Mouse (Mus musculus): ENCODE data around the gene Krtap10-10. TPM values are rescaled to one million over a fixed set of nuclear protein-coding genes. Genes with fewer than 3 reads are reported as not detected.
A peak's percentile ranks its signal among the peaks of the same experiment; 100 is the strongest.
"Not testable (repeated sequence)": the region's sequence is repeated elsewhere in the genome, so short reads cannot be mapped to it uniquely, and the experiment has no call there.

The Krtap10-10 gene
- not detected in 2 replicates for polyA plus RNA-seq (2014; fragmentation: Nextera tagmentation; extraction: Ambion mirVana)

DNA sequence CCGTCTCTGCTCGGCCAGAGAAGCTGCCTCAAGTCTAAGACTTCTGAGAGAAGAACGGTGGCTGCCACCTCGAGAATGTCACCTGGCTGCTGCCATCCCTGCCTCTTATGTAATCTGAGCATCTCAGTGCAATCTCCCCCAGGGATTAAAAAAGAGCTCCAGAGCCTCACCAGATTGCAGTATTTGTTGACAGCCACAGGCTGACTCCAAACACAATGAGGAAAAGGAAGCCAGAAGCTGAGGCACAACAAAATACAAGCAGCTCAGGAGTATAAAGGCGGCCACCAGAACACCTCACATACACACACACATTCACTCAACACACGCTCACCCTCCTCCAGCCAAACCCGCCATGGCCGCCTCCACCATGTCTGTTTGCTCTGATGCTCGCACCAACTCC is at the start of gene Krtap10-10:
Krtap10-10 (plus strand) TSS at position 301 of the 400 bp plus-strand sequence.
- DNase-seq (ENCODE audit: low spot score) (no peak), ATAC-seq (replicated peaks; ENCODE audit: low FRiP score) (no peak)
- no peak within 1 kb of the TSS for H3K9ac ChIP-seq (ENCODE audit: low read length)
- H3K27ac ChIP-seq (ENCODE audit: low read depth, low read length), result no peak within 1 kb of the TSS
- H3K4me1 ChIP-seq (replicated peaks; ENCODE audit: control insufficient read depth, insufficient read depth, low read length), result no peaks in the 10 kb centered on the region
- 62% methylated on average over 7 of the region's 9 CpGs for WGBS
- no peaks in the 10 kb centered on the region for H3K27me3 ChIP-seq (ENCODE audit: control insufficient read depth, insufficient read depth, low read length)
- H3K36me3 ChIP-seq (ENCODE audit: control insufficient read depth, insufficient read depth, low read length), result no peaks in the 10 kb centered on the region
- H3K4me3 ChIP-seq (ENCODE audit: low read depth, low read length), result no peak within 1 kb of the TSS
- H3K9me3 ChIP-seq (ENCODE audit: control insufficient read depth, low read length), result no peaks in the 10 kb centered on the region
- no peak within 1 kb of the TSS for H3K4me2 ChIP-seq (ENCODE audit: low read depth, low read length, severe bottlenecking)

DNA sequence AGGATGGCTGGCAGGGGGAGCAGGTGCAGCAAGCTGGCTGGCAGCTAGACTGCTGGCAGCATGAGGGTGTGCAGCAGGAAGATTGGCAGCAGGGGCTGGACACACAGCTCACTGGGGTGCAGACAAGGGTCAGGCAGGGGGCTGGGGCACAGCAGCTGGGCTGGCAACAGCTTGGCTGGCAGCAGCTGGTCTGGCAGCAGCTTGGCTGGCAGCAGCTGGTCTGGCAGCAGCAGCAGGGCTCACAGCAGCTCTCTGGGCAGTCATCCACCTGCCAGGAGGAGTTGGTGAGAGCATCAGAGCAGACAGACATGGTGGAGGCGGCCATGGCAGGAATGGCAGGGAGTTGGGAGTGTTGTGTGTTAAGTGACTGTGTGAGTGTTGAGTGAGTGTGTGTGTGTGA is 47.9 kb upstream of the Krtap10-10 start, which contains the start of gene Gm7137:
Gm7137 (minus strand) TSS at position 325 of the 400 bp plus-strand sequence.
- 75% methylated on average over 1 of the region's 1 CpGs for WGBS
- not testable (repeated sequence) for H3K9me3 ChIP-seq (ENCODE audit: control insufficient read depth, low read length); H3K4me1 ChIP-seq (replicated peaks; ENCODE audit: control insufficient read depth, insufficient read depth, low read length); H3K27me3 ChIP-seq (ENCODE audit: control insufficient read depth, insufficient read depth, low read length); H3K36me3 ChIP-seq (ENCODE audit: control insufficient read depth, insufficient read depth, low read length); H3K4me3 ChIP-seq (ENCODE audit: low read depth, low read length); H3K9ac ChIP-seq (ENCODE audit: low read length); DNase-seq (ENCODE audit: low spot score); H3K4me2 ChIP-seq (ENCODE audit: low read depth, low read length, severe bottlenecking); ATAC-seq (replicated peaks; ENCODE audit: low FRiP score); H3K27ac ChIP-seq (ENCODE audit: low read depth, low read length)

DNA sequence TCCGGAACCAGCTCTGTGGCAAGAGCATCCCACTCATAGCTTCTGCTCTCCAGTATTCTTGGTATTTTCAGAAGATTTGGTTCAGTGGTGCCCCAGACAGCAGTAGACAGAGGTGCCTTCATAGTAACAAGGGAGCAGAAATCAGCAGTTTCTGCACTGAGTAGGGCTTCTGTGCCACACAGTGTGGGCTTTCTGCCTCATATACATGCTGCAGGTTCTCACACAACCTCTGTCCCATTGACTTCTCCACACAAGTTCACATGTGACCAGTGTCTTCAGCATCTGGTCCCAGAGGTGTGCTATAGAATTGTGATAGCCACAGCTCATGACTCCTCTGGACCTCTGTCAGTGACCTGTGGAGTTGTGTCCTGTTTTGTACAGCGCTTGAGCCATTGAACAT is 47.1 kb upstream of the Krtap10-10 start:
- H3K9ac ChIP-seq (ENCODE audit: low read length), result no peak overlapping the region
- H3K4me1 ChIP-seq (replicated peaks; ENCODE audit: control insufficient read depth, insufficient read depth, low read length), result no peaks in the 10 kb centered on the region
- no peak overlapping the region for H3K4me2 ChIP-seq (ENCODE audit: low read depth, low read length, severe bottlenecking)
- no peak overlapping the region for H3K27ac ChIP-seq (ENCODE audit: low read depth, low read length)
- 83% methylated on average over 2 of the region's 2 CpGs for WGBS
- ATAC-seq (replicated peaks; ENCODE audit: low FRiP score) (no peak), DNase-seq (ENCODE audit: low spot score) (no peak)
- no peaks in the 10 kb centered on the region for H3K9me3 ChIP-seq (ENCODE audit: control insufficient read depth, low read length)
- H3K36me3 ChIP-seq (ENCODE audit: control insufficient read depth, insufficient read depth, low read length), result no peaks in the 10 kb centered on the region
- no peak overlapping the region for H3K4me3 ChIP-seq (ENCODE audit: low read depth, low read length)
- H3K27me3 ChIP-seq (ENCODE audit: control insufficient read depth, insufficient read depth, low read length), result no peaks in the 10 kb centered on the region

DNA sequence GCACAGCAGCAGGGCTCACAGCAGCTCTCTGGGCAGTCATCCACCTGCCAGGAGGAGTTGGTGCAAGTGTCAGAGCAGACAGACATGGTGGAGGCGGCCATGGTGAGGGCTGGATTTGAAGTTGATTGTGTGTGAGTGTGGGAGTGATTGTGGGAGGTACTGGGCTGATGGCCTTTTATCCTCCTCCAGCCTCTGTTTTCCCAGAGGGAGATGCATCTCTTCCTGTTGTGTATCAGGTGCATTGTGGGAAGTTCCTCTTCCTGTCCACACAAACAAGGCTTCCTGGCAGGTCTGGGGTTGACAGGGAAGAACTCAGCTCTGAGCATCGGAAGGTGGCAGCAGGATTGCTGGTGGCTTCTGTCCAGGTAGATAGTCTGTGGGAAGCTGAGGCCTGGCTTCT is 40.8 kb upstream of the Krtap10-10 start, which contains the start of gene Gm9639:
Gm9639 (minus strand) TSS at position 101 of the 400 bp plus-strand sequence.
- Histone ChIP-seq H3K27ac (ENCODE audit: low read depth, low read length) (no peak within 1 kb of the TSS), H3K36me3 (ENCODE audit: control insufficient read depth, insufficient read depth, low read length) (no peaks in the 10 kb centered on the region), H3K4me2 (ENCODE audit: low read depth, low read length, severe bottlenecking) (no peak within 1 kb of the TSS), H3K9me3 (ENCODE audit: control insufficient read depth, low read length) (no peaks in the 10 kb centered on the region), H3K9ac (ENCODE audit: low read length) (no peak within 1 kb of the TSS), H3K27me3 (ENCODE audit: control insufficient read depth, insufficient read depth, low read length) (no peaks in the 10 kb centered on the region), H3K4me1 (replicated peaks; ENCODE audit: control insufficient read depth, insufficient read depth, low read length) (no peaks in the 10 kb centered on the region), H3K4me3 (ENCODE audit: low read depth, low read length) (no peak within 1 kb of the TSS)
- ATAC-seq (replicated peaks; ENCODE audit: low FRiP score) (no peak), DNase-seq (ENCODE audit: low spot score) (no peak)
- WGBS, result 63% methylated on average over 2 of the region's 2 CpGs

DNA sequence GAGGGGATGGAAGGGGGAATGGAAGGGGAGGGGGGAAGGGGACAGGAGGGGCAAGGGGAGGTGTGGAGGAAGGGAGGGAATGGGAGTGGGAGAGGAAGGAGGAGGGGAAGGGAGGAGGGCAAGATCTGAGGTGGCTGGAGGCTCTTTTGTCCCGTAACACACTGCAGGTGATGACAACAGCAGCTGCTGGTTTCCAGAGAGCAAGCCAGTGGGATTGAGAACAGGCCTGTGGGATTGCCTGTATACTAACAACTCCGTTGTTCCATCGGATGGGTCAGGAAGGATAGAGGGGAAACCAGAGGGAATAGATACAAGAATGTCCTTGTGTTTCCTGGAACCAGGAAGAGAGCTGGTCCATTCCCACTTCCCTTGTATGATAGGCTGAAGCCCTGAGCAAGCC is 38.1 kb upstream of the Krtap10-10 start:
- H3K36me3 ChIP-seq (ENCODE audit: control insufficient read depth, insufficient read depth, low read length), result no peaks in the 10 kb centered on the region
- H3K27me3 ChIP-seq (ENCODE audit: control insufficient read depth, insufficient read depth, low read length), result no peaks in the 10 kb centered on the region
- H3K27ac ChIP-seq (ENCODE audit: low read depth, low read length), result peak overlapping the region; percentile 14; the same call in 1 of the 2 replicates
- whole genome bisulfite sequencing, result 15% methylated on average over 3 of the region's 3 CpGs
- no peaks in the 10 kb centered on the region for H3K9me3 ChIP-seq (ENCODE audit: control insufficient read depth, low read length)
- ATAC-seq (replicated peaks; ENCODE audit: low FRiP score) (no peak), DNase-seq (ENCODE audit: low spot score) (no peak)
- no peaks in the 10 kb centered on the region for H3K4me1 ChIP-seq (replicated peaks; ENCODE audit: control insufficient read depth, insufficient read depth, low read length)
- H3K9ac ChIP-seq (ENCODE audit: low read length), result no peak overlapping the region
- H3K4me2 ChIP-seq (ENCODE audit: low read depth, low read length, severe bottlenecking), result no peak overlapping the region
- no peak overlapping the region for H3K4me3 ChIP-seq (ENCODE audit: low read depth, low read length)

DNA sequence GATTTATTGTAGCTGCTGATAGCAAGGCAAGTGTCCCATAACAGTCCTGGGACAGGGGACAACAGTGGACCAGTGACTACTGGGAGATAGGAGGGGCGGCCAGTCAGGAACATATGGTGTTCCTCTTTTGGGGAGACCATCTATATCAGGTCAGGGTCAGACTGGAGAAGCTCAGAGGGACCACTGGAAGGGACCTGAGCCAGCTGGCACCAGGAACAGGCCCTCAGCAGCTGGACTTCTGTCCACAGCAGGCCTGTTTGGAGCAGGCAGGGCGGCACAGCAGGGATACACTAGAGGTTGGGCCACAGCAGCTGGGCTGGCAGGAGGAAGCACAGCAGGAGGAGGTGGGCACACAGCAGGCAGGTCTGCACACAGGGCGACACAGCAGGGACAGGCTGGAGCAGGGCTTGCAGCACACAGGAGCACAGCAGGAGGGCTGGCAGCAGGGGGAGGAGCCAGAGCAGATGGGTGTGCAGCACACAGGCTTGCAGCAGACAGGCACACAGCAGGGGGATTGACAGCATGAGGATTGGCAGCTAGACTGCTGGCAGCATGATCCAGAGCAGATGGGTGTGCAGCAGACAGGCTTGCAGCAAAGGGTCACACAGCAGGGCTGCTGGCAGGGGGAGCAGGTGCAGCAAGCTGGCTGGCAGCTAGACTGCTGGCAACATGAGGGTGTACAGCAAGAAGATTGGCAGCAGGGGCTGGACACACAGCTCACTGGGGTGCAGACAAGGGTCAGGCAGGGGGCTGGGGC is 37.4 kb upstream of the Krtap10-10 start:
- peak overlapping the region; percentile 14 for H3K27ac ChIP-seq (ENCODE audit: low read depth, low read length)
- H3K4me1 ChIP-seq (replicated peaks; ENCODE audit: control insufficient read depth, insufficient read depth, low read length); H3K4me3 ChIP-seq (ENCODE audit: low read depth, low read length); H3K36me3 ChIP-seq (ENCODE audit: control insufficient read depth, insufficient read depth, low read length); DNase-seq (ENCODE audit: low spot score); ATAC-seq (replicated peaks; ENCODE audit: low FRiP score); H3K27me3 ChIP-seq (ENCODE audit: control insufficient read depth, insufficient read depth, low read length); H3K9ac ChIP-seq (ENCODE audit: low read length); H3K4me2 ChIP-seq (ENCODE audit: low read depth, low read length, severe bottlenecking); H3K9me3 ChIP-seq (ENCODE audit: control insufficient read depth, low read length): not testable (repeated sequence)
- WGBS, result 28% methylated on average over 3 of the region's 3 CpGs

DNA sequence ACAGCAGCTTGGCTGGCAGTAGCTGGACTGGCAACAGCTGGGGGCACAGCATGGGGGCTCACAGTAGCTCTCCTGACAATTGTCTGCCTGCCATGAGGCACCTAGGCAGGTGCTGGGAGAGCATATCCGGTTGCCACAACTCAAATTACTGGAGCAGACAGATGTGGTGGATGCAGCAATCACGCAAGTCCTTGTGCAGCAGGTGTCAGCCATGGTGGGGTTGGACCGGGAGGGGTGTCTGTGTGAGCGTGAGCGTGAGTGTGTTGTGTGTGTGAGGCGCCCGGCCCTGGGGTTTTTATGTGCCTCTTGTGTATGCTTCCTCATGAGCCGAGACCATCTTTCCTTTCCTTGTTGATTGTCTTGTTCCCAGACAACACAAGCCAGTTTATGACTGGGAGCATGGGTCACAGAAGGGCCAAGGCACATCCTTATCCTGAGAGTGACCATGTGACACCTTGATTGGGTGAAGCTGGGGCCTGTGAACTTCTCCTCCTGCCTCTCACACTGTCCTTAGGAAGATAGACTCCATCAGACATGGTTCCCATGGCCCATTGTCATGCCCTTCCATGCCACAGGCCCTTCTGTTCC is 36.7 kb upstream of the Krtap10-10 start, which contains the start of gene Gm19668:
Gm19668 (minus strand) TSS at position 213 of the 588 bp plus-strand sequence.
- peak within 1 kb of the TSS; percentile 14 for H3K27ac ChIP-seq (ENCODE audit: low read depth, low read length)
- no peak for DNase-seq (ENCODE audit: low spot score)
- ATAC-seq (replicated peaks; ENCODE audit: low FRiP score), result no peak
- no peaks in the 10 kb centered on the region for H3K9me3 ChIP-seq (ENCODE audit: control insufficient read depth, low read length)
- no peak within 1 kb of the TSS for H3K4me3 ChIP-seq (ENCODE audit: low read depth, low read length)
- H3K4me2 ChIP-seq (ENCODE audit: low read depth, low read length, severe bottlenecking), result no peak within 1 kb of the TSS
- H3K9ac ChIP-seq (ENCODE audit: low read length), result no peak within 1 kb of the TSS
- H3K27me3 ChIP-seq (ENCODE audit: control insufficient read depth, insufficient read depth, low read length), result no peaks in the 10 kb centered on the region
- H3K4me1 ChIP-seq (replicated peaks; ENCODE audit: control insufficient read depth, insufficient read depth, low read length), result no peaks in the 10 kb centered on the region
- no peaks in the 10 kb centered on the region for H3K36me3 ChIP-seq (ENCODE audit: control insufficient read depth, insufficient read depth, low read length)
- 64% methylated on average over 8 of the region's 8 CpGs for WGBS

DNA sequence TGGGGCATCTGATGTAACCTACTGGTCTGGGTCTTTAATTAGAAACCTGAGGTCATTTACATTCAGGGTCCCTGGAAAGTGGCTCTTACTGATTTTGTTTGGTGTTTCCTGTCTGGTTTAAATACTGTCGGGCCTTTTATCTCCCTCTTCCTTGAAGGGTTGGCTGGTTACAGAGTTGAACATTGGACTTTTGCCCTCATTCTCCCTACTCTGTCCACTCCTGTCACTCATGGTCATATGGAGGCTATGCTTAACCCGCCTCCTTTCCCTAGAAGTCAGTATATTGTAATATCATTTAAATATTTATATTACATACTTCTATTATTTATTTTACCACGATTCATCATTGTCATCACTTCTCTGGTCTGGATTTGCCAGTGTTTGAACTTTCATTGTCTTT is 31.7 kb upstream of the Krtap10-10 start:
- Histone ChIP-seq H3K27me3 (ENCODE audit: control insufficient read depth, insufficient read depth, low read length) (no peaks in the 10 kb centered on the region), H3K9me3 (ENCODE audit: control insufficient read depth, low read length) (no peaks in the 10 kb centered on the region; the same call in 1 of the 2 replicates), H3K27ac (ENCODE audit: low read depth, low read length) (no peak overlapping the region), H3K4me2 (ENCODE audit: low read depth, low read length, severe bottlenecking) (no peak overlapping the region), H3K9ac (ENCODE audit: low read length) (no peak overlapping the region), H3K36me3 (ENCODE audit: control insufficient read depth, insufficient read depth, low read length) (no peaks in the 10 kb centered on the region), H3K4me1 (replicated peaks; ENCODE audit: control insufficient read depth, insufficient read depth, low read length) (no peaks in the 10 kb centered on the region), H3K4me3 (ENCODE audit: low read depth, low read length) (no peak overlapping the region)
- no peak for ATAC-seq (replicated peaks; ENCODE audit: low FRiP score)
- 88% methylated on average over 3 of the region's 3 CpGs for WGBS
- DNase-seq (ENCODE audit: low spot score), result no peak

Data from forebrain, embryonic 11.5 days (tissue).